8 mouse cellular contexts compared by ENCODE assay signal in the genomic region with DNA sequence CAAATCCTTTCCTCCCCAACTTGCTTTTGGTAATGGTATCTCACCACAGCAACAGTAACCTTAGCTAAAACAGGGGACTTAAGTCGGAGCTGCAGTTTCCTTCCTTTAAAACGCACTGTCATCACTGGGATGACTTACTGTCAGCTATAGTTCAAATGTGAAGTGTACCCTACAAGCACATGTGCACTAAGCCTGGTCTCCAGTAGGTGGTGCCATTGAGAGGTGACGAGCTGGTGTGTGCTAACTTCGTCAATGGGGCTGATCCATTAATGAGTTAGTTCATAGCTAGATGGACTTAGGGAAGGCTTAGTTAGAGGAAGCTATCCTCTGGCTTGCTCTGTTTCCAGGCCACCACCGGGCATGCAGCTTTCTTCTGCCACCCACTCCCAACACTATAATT. TPM values are rescaled to one million over a fixed set of nuclear protein-coding genes. Genes with fewer than 3 reads are reported as not detected.
DNase-seq lines count a peak whose midpoint lies in the region; ATAC-seq and TF ChIP-seq lines count a peak whose summit lies in the region.

No protein-coding gene starts in this region.

- WGBS in cerebellum, adult 2 months = 14% methylated on average over 5 of the region's 5 CpGs
- whole genome bisulfite sequencing in liver, embryonic 14.5 days (ENCODE audit: insufficient replicate concordance) = 7% methylated on average over 5 of the region's 5 CpGs

- peak; percentile 58 to 63 for DNase-seq in B cell, adult 2 months
- peak; percentile 66 for DNase-seq in ES-E14 (ENCODE audit: low read depth, low spot score)
- peak; percentile 79 to 85 for DNase-seq in cerebellum, adult 2 months
- DNase-seq in forelimb bud, embryonic 11.5 days (ENCODE audit: low read depth, low spot score) = peak; percentile 67
- peak; percentile 85 for DNase-seq in kidney, postnatal 10 days
- peak; percentile 20 to 29 (median 25) for DNase-seq in liver, embryonic 14.5 days (ENCODE audit: low read depth in 3 of 3, low spot score in 3 of 3)
- DNase-seq in retina, adult 2 months (ENCODE audit: low read depth, low spot score) = peak; percentile 72
- peak; percentile 34 for DNase-seq in yolk sac, embryonic 10.5 days (ENCODE audit: low spot score)

- in situ Hi-C loops in ES-E14 (cut with MboI; ENCODE audit: low sequenced_read_pairs in 2 of 2, unreplicated experiment in 2 of 2) = no loop called here

- H3K4me3 ChIP-seq in ES-E14 (ENCODE audit: insufficient read depth in 1 of 2, low read depth in 1 of 2, low read length in 2 of 2, poor library complexity in 1 of 2, severe bottlenecking in 1 of 2) = no peak overlapping the region
- H3K4me3 ChIP-seq in cerebellum, adult 2 months (replicated peaks; ENCODE audit: insufficient read depth, low read depth, low read length) = no peak overlapping the region
- H3K4me3 ChIP-seq in liver, embryonic 14.5 days (ENCODE audit: insufficient read depth in 1 of 2, low read depth in 2 of 2, low read length in 2 of 2) = no peak overlapping the region

- H3K4me2 ChIP-seq in liver, embryonic 14.5 days (ENCODE audit: low read depth) = no peak overlapping the region

- ATAC-seq in liver, embryonic 14.5 days (ENCODE audit: insufficient read depth) = no peak

- TF ChIP-seq CTCF in cerebellum, adult 2 months (IDR thresholded peaks at IDR 0.05; ENCODE audit: borderline replicate concordance, insufficient read depth, low read depth, low read length) = peak; percentile 97
- peak; percentile 82 for TF ChIP-seq CTCF in liver, embryonic 14.5 days (IDR thresholded peaks at IDR 0.05; ENCODE audit: low read depth)

- H3K27ac ChIP-seq in ES-E14 (ENCODE audit: insufficient read depth, low read depth, low read length, poor library complexity, severe bottlenecking) = no peak overlapping the region
- H3K27ac ChIP-seq in cerebellum, adult 2 months (ENCODE audit: insufficient read depth, low read length) = no peak overlapping the region
- H3K27ac ChIP-seq in liver, embryonic 14.5 days = no peak overlapping the region

- no peaks in the 10 kb centered on the region for H3K36me3 ChIP-seq in ES-E14 (ENCODE audit: control insufficient read depth, insufficient read depth, low read length, poor library complexity, severe bottlenecking)
- no peaks in the 10 kb centered on the region for H3K36me3 ChIP-seq in liver, embryonic 14.5 days (replicated peaks; ENCODE audit: control insufficient read depth, insufficient read depth, low read depth)

- no peak for TF ChIP-seq POLR2A in cerebellum, adult 2 months (IDR thresholded peaks at IDR 0.05; ENCODE audit: borderline replicate concordance, insufficient read depth, low read length)

- TF ChIP-seq EP300 in liver, embryonic 14.5 days (IDR thresholded peaks at IDR 0.05; ENCODE audit: low read depth) = no peak

- no peak overlapping the region for H3K9ac ChIP-seq in ES-E14 (ENCODE audit: insufficient read depth, low read depth, low read length, poor library complexity, severe bottlenecking)
- no peak overlapping the region for H3K9ac ChIP-seq in liver, embryonic 14.5 days (replicated peaks)

- no peaks in the 10 kb centered on the region for H3K9me3 ChIP-seq in ES-E14 (ENCODE audit: control insufficient read depth, insufficient read depth, low read depth, low read length)
- no peaks in the 10 kb centered on the region for H3K9me3 ChIP-seq in liver, embryonic 14.5 days (ENCODE audit: control insufficient read depth, low read length)

- H3K4me1 ChIP-seq in ES-E14 (ENCODE audit: control insufficient read depth in 2 of 2, insufficient read depth in 2 of 2, low read length in 2 of 2, poor library complexity in 1 of 2) = peaks cover 0 to 5% of the 10 kb centered on the region in 2 experiments; a peak in 1 of 4 replicates
- H3K4me1 ChIP-seq in cerebellum, adult 2 months (ENCODE audit: control insufficient read depth, insufficient read depth, low read length) = no peaks in the 10 kb centered on the region
- no peaks in the 10 kb centered on the region for H3K4me1 ChIP-seq in liver, embryonic 14.5 days (replicated peaks; ENCODE audit: control insufficient read depth in 2 of 2, insufficient read depth in 2 of 2, low read length in 1 of 2)

- no peaks in the 10 kb centered on the region for H3K27me3 ChIP-seq in cerebellum, adult 2 months (ENCODE audit: control insufficient read depth, insufficient read depth, low read length)
- H3K27me3 ChIP-seq in liver, embryonic 14.5 days (ENCODE audit: control insufficient read depth, insufficient read depth, low read length) = peaks cover 13% of the 10 kb centered on the region

TF ChIP-seq in ES-E14, 5 proteins besides CTCF, POLR2A, EP300 and RAD21:
- TF ChIP-seq CHD2 (IDR thresholded peaks at IDR 0.05; ENCODE audit: low read depth, low read length) = no peak
- no peak for TF ChIP-seq MAFK (IDR thresholded peaks at IDR 0.05; ENCODE audit: insufficient read depth, low read depth, low read length)
- no peak for TF ChIP-seq ZNF384 (IDR thresholded peaks at IDR 0.05; ENCODE audit: low read depth, low read length)
- no peak for TF ChIP-seq ZC3H11A (IDR thresholded peaks at IDR 0.05; ENCODE audit: borderline replicate concordance, low read depth, low read length)
- TF ChIP-seq HCFC1 (IDR thresholded peaks at IDR 0.05; ENCODE audit: borderline replicate concordance, insufficient read depth, low read length) = no peak
TF ChIP-seq in ES-E14: peak in this region for 0.

RNA-seq across cellular contexts. Expression of a gene that starts 10.8 kb away (rescaled TPM):
- 28.7 and 31.3 TPM in 2 replicates for total RNA-seq in ES-E14 (2012; rRNA removed)
- polyA plus RNA-seq in cerebellum, adult 2 months (2012; rRNA removed) = 0.08 and 0.32 TPM in 2 replicates
- 12.1 and 13.0 TPM in 2 replicates for polyA plus RNA-seq in liver, embryonic 14.5 days (2012; rRNA removed)
- 18.5 and 21.4 TPM in 2 replicates for polyA plus RNA-seq in liver, embryonic 14.5 days (2014; fragmentation: Nextera tagmentation; extraction: Ambion mirVana)

RNA-seq across cellular contexts. Expression of a gene that starts 15.3 kb away (rescaled TPM):
- 0.18 and 0.32 TPM in 2 replicates for total RNA-seq in ES-E14 (2012; rRNA removed)
- 0.28 and 0.30 TPM in 2 replicates for polyA plus RNA-seq in cerebellum, adult 2 months (2012; rRNA removed)
- polyA plus RNA-seq in liver, embryonic 14.5 days (2012; rRNA removed) = 0.11 TPM in 2 replicates
- polyA plus RNA-seq in liver, embryonic 14.5 days (2014; fragmentation: Nextera tagmentation; extraction: Ambion mirVana) = 0.11 and 0.14 TPM in 2 replicates

Comparison
In these comparisons a context has a peak if more than half of its experiments do, and no peak if none do; other contexts are left out.
1. DNase-seq: peak in every context shown above with its lines; median percentile 85 in kidney, postnatal 10 days; 82 in cerebellum, adult 2 months; 72 in retina, adult 2 months; 67 in forelimb bud, embryonic 11.5 days; 66 in ES-E14; 60 in B cell, adult 2 months; 34 in yolk sac, embryonic 10.5 days; 25 in liver, embryonic 14.5 days.